Mouse (Mus musculus): ENCODE results near the gene Rfc4. TPM values are rescaled to one million over a fixed set of nuclear protein-coding genes. Genes with fewer than 3 reads are reported as not detected.
A peak's percentile ranks its signal among the peaks of the same experiment; 100 is the strongest.
"Not testable (repeated sequence)": the region's sequence is repeated elsewhere in the genome, so short reads cannot be mapped to it uniquely, and the experiment has no call there.

Rfc4 gene
- total RNA-seq, 1 experiment from 2014 or later, result 14.5 TPM

GRCm38 (mm10) chr16:23102340-23103037 is 25.0 kb downstream of the Rfc4 start:
- DNase-seq, result no peak

- no peak for DNase-seq
These were observed 26.9 kb downstream of the Rfc4 start for GRCm38 (mm10) chr16:23100613-23101012.

GRCm38 (mm10) chr16:23100099-23100575 is 27.4 kb downstream of the Rfc4 start:
- DNase-seq, result peak; percentile 57

- DNase-seq, result no peak
These were observed 27.9 kb downstream of the Rfc4 start for GRCm38 (mm10) chr16:23099632-23100031.

GRCm38 (mm10) chr16:23098105-23098452 is 29.5 kb downstream of the Rfc4 start:
- DNase-seq, result not testable (repeated sequence)

GRCm38 (mm10) chr16:23097290-23098104 is 30.0 kb downstream of the Rfc4 start:
- DNase-seq, result not testable (repeated sequence)

GRCm38 (mm10) chr16:23096886-23097285 is 30.7 kb downstream of the Rfc4 start:
- DNase-seq, result not testable (repeated sequence)

GRCm38 (mm10) chr16:23095581-23095980 is 32.0 kb downstream of the Rfc4 start:
- not testable (repeated sequence) for DNase-seq

- DNase-seq, result peak; percentile 23
These were observed 33.4 kb downstream of the Rfc4 start for GRCm38 (mm10) chr16:23094136-23094535.

- DNase-seq, result no peak
These were observed 34.1 kb downstream of the Rfc4 start for GRCm38 (mm10) chr16:23093321-23093953.

GRCm38 (mm10) chr16:23091345-23091744 is 36.2 kb downstream of the Rfc4 start:
- DNase-seq, result not testable (repeated sequence)

GRCm38 (mm10) chr16:23088491-23088890 is 39.0 kb downstream of the Rfc4 start:
- not testable (repeated sequence) for DNase-seq

- not testable (repeated sequence) for DNase-seq
These were observed 39.8 kb downstream of the Rfc4 start for GRCm38 (mm10) chr16:23087712-23088111.

- DNase-seq, result not testable (repeated sequence)
These were observed 40.4 kb downstream of the Rfc4 start for GRCm38 (mm10) chr16:23087159-23087558.

- DNase-seq, result peak; percentile 43
These were observed 50.0 kb downstream of the Rfc4 start for GRCm38 (mm10) chr16:23077516-23077915.

Small RNA genes within 50 kb of the gene (microRNA-seq; reads per million reads assigned to microRNA genes)
- gene Gm49346, result 9.5 to 13.2 reads per million in 2 experiments

Other genes with a start within 250 kb of the Rfc4 start
- gene Ahsg, start 236.5 kb downstream of the Rfc4 start, total RNA-seq (2021), result 223 and 3,596 TPM in 2 replicates
- 30.2 and 120 TPM in 2 replicates for gene Fetub, start 209.4 kb downstream of the Rfc4 start, total RNA-seq (2021)
- gene Hrg, start 176.7 kb downstream of the Rfc4 start, total RNA-seq (2021), result 10.0 and 153 TPM in 2 replicates
- 28.3 and 64.6 TPM in 2 replicates for gene Kng2, start 98.3 kb downstream of the Rfc4 start, total RNA-seq (2021)
- gene Kng1, start 69.9 kb downstream of the Rfc4 start, total RNA-seq (2021), result 13.1 and 215 TPM in 2 replicates
- gene Eif4a2, start 20.3 kb downstream of the Rfc4 start, total RNA-seq (2021), result 360 and 379 TPM in 2 replicates
- 317 and 319 TPM in 2 replicates for gene Adipoq, start 18.8 kb upstream of the Rfc4 start, total RNA-seq (2021)
- 42.8 and 43.6 TPM in 2 replicates for gene St6gal1, start 97.0 kb upstream of the Rfc4 start, total RNA-seq (2021)